Mouse (Mus musculus) megakaryocyte, embryonic 14.5 days (primary cell): Measurements from ENCODE around the gene Il4i1.

Experiments used
- FLI1 ChIP-seq: IDR thresholded peaks from 2 replicates; pipeline ENCODE4 v1.6.1; 2012; ENCODE audit warnings: low read length, inconsistent platforms, mixed read lengths
- GATA1 ChIP-seq: IDR thresholded peaks from 3 replicates; pipeline ENCODE4 v1.6.1; 2012; ENCODE audit warnings: mixed read lengths, low read length, inconsistent platforms, borderline replicate concordance

DNA sequence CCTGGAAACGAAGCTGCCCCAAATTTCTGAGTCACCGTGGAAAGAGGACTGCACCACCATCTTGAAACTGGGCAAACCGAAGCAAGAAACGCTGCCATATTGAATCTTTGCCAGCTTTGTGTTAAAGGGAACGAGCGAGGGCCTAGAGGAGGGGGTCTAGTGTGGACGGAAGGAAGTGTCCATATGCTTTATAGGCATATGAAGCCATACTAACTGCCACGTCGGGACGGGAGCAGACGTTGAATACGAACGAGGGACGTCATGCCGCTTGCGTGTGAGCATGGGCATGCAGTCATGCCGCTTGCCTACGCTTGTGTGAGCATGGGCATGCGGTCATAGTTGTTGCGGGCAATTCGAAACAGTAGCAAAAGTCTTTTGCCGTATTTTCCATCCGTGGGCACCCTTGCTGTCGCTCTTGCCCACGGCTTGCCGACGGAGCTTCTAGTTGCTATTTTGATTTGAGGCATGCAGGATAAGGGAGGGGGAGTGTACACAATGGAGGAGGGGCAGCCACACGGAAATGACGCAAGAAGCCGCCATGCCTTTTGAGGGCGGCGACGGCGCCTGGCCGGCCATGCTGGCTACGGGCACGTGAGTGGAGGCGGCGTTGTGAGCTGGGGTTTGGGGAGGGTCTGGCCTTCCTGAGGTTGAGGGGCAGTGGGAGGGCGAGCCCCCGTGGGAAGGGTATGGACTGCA is 33.4 kb downstream of the Il4i1 start:
- TF ChIP-seq GATA1 (no peak), FLI1 (no peak)
